Mouse (Mus musculus) lung, postnatal 0 days (tissue): Measurements from ENCODE around the gene Arl4a.

ENCODE experiments used
- CTCF ChIP-seq: IDR thresholded peaks from 2 replicates; pipeline ENCODE4 v1.5.1; 2016; ENCODE audit warnings: antibody characterized with exemption, mild to moderate bottlenecking
- EP300 ChIP-seq: IDR thresholded peaks from 2 replicates; pipeline ENCODE4 v1.6.1; 2016; ENCODE audit warnings: antibody characterized with exemption, mild to moderate bottlenecking, control low read depth

- TF ChIP-seq CTCF (peak; percentile 67), EP300 (no peak)
These were observed 2.2 kb upstream of the Arl4a start for GRCm38 (mm10) chr12:40040067-40040466.
